Mouse (Mus musculus): ENCODE measurements around the gene Epgn. TPM values are rescaled to one million over a fixed set of nuclear protein-coding genes. Genes with fewer than 3 reads are reported as not detected.

Epgn gene
- total RNA-seq (2021): under 1 TPM; 0.45 to 0.51 TPM
- long read RNA-seq, experiment 1: 0 reads
- long read RNA-seq, experiment 2: 0 reads

DNA sequence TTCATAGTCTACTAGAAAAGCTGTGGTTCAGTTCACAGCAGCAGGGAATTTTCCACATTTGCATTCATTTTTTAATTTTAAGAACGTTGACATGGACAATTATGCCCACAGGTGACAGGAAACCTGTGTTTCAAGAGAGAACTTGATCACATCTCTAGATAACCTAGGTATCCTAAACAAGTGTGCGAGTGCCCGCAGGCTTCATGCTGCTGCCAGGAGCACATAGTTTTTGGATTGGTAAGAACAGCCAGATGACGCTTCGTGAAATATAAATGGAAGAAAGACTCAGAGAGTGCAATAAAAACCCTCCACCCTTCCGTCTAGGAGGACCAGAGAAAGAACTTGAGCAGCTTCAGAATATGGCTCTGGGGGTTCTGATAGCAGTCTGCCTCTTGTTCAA lies at the start of gene Epgn:
Gene Epgn (plus strand): TSS at position 301 of the 400 bp plus-strand sequence.
- no peak for DNase-seq
- intact Hi-C loops (cut with DNase I): no loop called here

DNA sequence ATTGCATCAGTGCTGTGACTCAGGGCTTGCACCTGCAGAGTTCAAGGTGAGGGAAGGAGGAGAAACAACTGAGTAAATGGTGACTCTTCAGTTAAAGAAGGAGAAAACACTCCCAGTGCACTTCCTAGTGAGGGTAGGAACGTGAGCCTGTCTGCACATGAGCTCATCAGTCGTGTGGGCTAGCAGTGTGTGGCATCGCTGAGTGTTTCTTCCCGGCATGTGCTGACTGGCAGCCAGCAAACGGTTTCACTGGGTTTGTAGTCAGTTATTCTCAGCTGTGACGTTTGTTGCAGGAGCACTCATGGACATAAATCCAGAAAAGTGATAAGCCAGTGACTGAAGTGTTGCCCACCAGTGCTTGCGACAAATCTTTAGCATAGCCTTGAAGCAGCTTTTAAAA lies 47.0 kb upstream of the Epgn start:
- intact Hi-C loops (cut with DNase I): no loop called here
- DNase-seq: no peak

DNA sequence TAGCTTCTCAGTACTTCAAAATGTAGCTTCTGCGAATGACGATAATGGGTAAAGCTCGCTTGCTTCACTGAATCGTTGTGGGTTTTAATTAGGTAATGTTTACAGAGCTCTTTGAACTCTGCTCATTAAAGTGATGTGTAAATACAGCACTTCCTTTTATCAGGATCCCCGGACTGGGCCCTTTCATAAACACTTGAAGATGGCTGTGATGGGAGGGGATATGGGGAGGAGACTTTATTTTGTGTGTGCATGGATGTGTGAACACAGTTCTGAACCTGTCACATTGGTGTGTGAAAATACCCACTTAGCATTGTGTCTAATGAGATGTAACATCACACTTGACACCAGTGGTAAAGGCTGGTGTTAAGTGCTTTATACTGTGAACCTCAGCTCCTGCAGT lies 39.7 kb upstream of the Epgn start:
- intact Hi-C loops (cut with DNase I): no loop called here
- no peak for DNase-seq

DNA sequence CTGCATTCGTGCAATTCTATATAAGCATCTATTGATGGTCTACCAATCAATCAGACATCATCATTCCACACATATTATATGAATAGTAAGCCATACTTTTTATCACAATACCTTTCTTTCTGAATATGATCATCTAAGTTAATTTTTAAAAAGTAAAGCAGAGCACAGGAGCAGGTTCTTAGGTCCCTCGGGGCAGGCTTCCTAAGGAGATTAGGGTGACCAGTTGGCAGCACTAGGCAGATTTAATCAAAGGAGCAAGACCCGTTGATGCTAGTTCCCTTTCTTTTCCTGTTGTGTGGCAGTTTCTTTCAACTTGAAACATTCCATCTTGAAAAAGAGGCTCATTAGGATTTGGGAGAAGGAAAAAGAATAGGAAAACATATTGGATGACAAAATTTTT lies 39.1 kb upstream of the Epgn start:
- no peak for DNase-seq
- intact Hi-C loops (cut with DNase I): no loop called here

DNA sequence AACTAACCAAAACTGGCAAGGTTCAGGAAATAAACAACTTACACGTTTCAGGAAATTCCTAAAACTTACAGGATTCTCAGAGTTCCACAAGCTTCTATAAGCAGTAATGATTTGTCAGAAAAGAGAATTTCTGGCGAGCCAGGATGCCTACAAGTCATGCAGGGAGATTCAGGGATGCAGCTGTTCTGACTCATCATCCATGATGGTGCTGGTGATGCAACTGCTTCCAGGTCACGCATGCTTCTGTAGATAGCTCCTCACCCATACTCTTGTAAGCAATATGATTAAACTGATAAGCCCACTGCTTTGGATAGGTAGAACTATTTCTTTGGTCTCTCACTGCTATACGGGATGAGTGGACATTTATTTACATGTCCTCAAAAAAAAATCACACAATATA lies 38.7 kb upstream of the Epgn start:
- intact Hi-C loops (cut with DNase I): no loop called here
- no peak for DNase-seq

DNA sequence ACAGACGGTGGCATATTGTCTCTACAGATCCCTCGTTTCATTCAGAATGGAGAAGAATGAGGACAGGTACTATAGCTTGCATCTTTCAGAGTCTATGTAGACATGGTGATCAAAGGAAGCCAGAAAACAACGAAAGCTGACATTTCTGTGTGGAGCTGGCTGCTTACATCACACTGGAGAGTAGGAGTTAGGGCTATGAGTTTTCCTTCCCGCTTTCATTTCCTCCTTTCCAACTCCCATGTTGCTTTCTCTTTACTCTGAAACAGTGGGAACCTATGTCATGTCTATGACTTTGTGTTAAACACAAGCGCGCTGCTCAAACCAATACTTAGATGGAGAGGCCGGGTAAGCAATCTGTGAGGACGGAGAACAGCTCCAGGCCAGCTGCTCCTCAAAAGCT lies 27.3 kb upstream of the Epgn start:
- intact Hi-C loops (cut with DNase I): no loop called here
- no peak for DNase-seq

DNA sequence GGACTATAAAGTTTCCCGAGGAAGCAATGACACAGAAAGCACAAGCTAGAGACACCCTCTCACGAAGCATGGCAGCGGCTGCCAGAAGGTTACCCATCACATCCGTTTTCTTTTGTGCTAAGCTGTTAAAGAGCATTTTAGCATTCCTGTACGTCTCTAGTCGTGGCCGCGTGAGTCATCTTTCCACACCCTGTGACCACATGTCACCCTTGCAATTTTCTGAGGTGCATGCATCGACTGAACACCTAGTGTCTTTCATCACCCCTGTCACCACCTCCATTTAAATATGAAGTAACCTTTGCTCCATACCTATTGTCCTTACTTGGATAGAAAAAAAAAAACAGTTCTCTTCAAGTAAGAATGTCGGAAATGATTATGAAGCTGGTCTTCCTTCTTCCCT lies 12.0 kb upstream of the Epgn start:
- DNase-seq: no peak
- intact Hi-C loops (cut with DNase I): no loop called here

DNA sequence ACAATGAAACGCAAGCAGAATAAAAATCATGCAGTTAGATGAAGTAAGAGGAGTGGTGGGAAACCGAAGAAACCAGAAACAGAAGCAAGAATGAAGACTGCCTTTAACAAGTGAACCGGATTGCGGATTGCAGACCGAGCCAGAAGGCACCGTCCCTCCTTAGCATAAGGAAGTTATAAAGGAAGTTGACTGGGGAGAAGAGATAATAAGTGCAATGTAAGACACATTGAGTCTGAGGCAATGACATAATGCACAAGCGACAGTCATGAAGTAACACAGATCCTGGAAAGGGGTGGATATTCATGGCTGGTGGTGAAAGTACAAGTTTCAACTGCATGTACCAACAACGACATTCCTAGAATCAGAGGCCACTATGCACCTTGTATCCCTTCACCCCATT lies 4.2 kb upstream of the Epgn start:
- DNase-seq: no peak
- intact Hi-C loops (cut with DNase I): no loop called here

DNA sequence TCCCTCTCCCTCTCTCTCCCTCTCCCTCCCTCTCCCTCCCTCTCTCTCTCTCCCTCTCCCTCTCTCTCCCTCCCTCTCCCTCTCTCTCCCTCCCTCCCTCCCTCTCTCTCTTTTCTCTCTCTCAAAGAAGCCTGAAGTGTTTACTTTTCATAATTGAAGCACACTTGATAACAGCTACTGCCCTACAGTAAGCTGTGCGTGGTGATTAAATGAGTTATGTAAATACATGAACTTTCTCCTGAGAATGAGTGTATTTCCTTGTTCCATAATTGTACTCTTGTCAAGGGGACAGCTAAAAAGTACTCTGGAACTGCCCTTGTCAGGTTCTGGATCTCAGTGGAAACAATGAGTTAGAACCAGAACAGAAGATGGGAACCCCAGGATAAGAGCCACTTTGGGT lies 576 bp downstream of the Epgn start:
- no peak for DNase-seq
- intact Hi-C loops (cut with DNase I): no loop called here

DNA sequence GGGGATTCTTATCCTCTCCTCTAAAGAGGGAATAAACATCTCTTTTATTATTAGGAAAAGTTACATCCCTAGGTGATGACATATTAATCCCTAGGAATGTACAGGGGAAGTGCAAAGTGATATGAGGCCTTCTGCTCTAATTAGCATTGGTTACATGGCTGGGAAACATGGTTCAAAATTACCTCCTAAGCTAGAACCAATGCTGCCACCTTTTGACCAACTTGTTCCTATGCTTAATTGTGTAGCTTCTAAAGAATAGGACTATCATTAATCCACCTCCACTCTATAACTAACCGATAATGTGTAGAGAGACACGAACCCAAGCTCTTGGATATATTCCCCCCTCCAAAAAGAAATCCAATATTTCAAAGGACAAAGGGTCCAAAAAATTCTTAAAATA lies 3.4 kb downstream of the Epgn start:
- intact Hi-C loops (cut with DNase I): no loop called here
- no peak for DNase-seq

DNA sequence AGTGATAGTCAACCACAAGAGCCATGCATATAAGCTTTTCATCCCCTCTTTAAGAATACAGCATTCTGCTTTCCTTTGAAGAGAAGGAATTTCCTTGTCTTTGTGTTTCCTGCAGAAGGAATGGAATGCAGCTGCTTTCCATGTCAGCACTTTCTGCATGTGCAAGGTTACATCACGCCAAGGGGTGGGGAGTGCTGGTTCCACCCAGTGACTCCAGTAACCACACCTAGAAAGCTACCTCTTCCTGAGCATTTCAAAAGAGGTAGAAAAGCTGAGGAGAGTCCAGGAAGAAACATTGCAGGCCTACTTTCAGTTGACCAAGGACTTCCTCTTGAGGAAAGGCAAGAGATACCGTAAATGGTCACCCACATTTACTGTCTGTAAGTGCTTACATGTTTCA lies 8.1 kb downstream of the Epgn start:
- DNase-seq: no peak
- intact Hi-C loops (cut with DNase I): no loop called here

DNA sequence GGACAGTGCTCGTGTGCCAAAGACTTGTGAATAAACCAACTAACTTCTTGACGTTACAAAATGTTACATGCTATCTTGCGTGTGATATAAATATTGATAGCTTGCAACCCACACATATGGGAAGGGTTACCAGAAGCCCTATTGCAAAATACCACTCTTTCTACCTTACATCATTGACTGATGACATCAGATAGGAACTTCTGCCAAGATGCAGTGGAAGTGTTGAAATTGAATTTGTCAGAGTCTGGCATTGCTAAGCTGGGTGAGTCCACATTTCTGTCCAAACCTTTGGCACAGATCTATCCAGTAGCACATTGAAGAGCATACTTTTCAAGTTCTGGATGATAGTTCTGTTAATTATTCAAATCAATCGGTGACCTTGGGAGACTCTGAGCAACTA lies 9.4 kb downstream of the Epgn start:
- peak in 1 of 2 experiments; percentile 7 for DNase-seq
- intact Hi-C loops (cut with DNase I): no loop called here

DNA sequence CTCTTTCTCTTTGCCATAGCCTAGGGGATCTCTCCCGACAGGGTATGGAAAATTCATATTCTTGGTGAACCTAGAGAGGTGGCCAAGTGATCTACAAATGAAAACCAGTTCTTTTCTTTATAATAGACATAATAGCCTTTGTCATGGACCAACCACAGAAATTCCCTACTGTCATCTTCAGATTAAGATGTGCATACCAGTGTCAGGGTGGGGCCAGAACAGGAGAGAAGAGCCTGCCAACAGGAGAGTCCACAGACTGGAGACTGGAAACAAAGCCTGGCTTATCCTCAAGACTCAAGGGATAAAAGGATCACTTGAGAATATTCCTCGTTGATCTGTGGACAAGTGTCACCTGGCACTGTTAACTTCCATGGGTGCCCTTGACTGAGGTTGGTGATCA lies 10.5 kb downstream of the Epgn start:
- intact Hi-C loops (cut with DNase I): no loop called here
- DNase-seq: no peak

DNA sequence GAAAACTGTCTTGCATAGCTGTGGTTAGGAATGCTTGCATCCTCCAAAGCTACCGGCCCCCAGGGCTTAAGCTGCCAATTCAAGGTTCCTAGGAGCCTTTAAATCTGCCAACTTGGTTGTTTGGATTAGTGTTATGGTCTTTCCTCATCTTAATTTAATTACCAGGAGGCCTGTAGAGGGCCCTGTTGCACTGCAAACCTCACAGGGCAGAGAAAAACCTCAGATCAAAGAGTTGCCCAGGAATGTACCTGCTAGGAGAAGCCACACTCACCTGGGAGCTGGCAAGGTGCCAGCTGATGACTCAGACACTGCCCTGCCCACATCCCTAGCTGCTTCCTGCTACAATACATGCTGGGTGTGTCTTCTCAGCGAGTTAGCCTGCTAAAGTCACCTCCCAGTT lies 11.3 kb downstream of the Epgn start:
- intact Hi-C loops (cut with DNase I): no loop called here
- peak; percentile 6 to 10 for DNase-seq

DNA sequence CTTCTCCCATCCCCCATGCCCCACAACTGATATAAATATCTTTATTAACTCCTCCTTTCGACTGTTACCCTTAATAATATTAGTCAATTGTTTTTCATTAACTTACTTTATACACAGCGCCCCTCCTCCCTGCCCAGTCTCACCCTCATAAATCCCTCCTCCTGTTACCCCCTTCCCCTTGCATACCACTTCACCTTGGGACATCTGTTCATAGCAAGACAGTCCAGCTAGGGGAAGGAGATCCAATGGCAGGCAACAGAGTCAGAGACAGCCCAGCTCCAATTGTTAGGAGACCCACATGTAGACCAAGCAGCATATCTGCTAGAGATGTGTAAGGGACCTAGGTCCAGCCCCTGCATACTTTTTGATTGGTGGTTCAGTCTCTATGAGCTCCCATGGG lies 11.7 kb downstream of the Epgn start:
- DNase-seq: no peak

DNA sequence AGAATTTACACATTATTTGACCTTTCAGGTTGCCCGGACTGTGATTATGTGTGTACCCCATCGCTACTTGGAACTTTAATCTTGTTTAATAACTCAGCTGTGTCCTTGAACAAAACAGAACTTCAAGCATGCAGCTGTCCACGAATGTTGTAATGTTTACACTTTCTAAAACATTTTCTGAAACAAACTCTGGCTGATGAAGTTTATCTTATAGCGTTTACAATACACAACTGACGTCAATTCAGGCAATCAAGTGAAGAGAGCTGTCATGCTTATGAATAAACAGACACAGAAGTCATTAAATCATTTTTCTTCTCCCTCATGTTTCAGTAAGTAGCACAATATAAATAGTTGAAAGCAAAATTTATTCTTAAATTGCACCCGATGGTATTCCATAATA lies 20.7 kb downstream of the Epgn start:
- intact Hi-C loops (cut with DNase I): no loop called here

More for the DNA sequence above, 11.7 kb downstream of the Epgn start:
- intact Hi-C loops (cut with DNase I): no loop called here

DNA sequence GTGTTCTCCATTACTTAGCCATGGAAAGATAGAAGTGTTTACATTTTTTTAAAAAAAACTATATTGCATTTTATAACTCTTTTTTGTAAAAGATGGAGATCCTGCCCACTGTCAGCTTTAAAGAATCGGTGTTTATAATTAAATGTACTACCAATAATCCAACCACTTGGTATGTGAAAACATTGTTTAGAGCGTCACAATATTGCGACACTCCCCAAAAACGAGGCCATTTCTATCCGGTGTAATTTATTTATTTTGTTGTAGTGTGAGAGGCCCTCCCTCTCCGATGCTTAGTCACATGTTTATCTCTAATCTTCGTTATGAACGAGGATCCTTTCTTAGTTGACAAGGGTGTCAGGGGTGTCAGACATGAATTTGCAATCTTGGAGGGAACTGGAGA lies 21.1 kb downstream of the Epgn start:
- no peak for DNase-seq
- intact Hi-C loops (cut with DNase I): no loop called here

More for the DNA sequence above, 20.7 kb downstream of the Epgn start:
- DNase-seq: no peak

DNA sequence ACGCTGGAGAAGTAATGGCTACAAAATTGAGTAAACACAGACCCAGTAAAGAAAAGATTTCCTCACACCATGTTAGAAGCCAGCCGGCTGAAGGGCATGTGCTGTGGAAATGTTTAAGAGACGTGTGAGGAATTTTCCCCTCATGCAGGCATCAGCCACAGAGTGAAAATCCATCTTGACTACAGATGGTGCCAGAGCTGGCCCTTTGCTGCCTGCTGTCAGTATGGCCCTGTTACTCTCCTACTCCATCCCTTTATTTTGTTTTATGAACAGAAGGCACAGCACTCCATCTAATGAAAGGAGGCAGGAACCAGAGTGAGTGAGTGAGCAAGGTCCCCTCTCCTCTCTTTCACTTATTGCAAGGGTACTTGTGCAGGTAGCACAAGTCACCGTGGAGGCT lies 45.1 kb downstream of the Epgn start:
- DNase-seq: no peak
- intact Hi-C loops (cut with DNase I): no loop called here

DNA sequence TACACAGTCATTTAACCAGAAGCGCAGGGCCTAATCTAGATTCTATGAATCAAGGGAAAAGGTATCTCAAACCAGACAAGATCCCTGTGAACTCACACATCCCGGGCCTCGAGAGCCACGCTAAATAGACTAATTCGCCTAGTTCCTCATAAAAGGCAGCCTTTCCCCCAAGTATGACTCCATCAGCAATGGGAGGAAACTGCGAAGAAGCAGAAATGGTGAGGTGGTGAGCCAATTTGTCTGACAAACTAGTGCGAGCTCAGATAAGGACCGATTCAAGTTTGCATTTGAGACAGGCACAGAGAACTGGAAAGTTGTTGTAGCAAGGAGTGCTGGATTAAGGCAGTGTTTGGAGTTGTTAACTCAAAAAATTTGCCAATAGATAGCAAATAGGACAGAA lies 46.4 kb downstream of the Epgn start:
- no peak for DNase-seq
- intact Hi-C loops (cut with DNase I): no loop called here

DNA sequence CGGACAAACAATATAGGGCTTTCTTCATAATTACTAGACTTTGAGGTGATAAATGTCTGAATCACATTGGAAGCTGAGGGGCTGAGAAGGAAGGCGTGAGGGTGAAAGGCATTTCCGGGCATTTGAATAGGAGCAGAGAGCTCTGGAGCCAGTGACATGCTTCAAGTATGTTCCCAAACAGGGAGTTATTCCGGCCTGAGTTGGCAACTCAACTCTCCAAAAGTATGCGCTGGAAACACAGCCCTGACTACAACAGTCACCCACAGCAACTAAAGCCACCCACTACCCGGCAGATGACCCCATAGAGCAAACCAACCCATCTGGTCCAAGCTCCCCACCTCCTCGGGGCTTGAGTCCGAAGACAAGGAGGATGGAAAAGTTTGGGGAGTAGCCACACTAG lies 46.8 kb downstream of the Epgn start:
- intact Hi-C loops (cut with DNase I): no loop called here
- peak in 1 of 2 experiments; percentile 11 for DNase-seq

DNA sequence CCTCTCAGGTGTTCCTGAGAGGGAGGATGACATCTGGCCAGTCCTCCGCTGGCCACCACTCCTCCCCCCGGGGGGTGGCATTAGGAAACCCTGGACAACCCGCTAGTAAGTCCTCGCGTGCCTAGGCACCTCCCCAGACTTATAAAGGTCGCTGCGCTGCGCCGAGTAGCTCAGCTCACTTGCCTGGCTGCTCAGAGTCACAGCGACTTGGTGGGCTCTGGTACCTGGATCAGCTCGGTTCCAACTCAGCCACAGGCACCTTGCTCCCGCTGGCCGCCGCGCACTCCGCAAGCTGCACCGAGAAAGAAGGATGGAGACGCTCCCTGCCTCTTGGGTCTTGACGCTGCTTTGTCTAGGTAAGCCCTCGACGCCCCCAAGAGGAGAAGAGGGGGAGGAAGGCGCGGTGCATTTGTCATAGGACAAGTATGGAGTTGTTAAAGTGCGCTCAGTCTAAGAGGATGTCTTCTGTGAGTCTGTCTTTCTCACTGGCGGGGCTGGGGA lies 47.2 kb downstream of the Epgn start, which contains the start of gene Ereg:
Gene Ereg (plus strand): TSS at position 173 of the 501 bp plus-strand sequence.
- intact Hi-C loops (cut with DNase I): no loop called here
- peak; percentile 2 to 4 for DNase-seq

DNA sequence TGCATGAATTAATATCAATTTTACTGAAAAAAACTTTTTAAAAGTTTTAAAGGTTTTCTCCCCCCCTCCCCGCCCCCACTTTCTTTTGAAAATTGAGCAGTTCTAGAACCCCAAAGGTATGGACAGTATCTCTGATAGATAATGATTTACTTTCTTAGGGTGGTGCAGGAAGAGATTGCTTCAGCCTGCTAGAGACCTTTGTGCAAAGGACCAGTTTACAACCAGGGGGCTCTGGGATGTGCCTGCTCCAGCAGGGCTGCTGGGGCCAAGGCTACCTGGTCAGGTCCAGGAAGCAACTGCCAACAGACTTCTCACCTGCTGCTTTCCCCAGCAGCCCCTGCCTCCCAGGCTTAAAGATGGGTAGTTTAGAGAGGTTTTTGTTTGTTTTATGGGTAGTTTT lies 47.8 kb downstream of the Epgn start:
- no peak for DNase-seq
- intact Hi-C loops (cut with DNase I): no loop called here

DNA sequence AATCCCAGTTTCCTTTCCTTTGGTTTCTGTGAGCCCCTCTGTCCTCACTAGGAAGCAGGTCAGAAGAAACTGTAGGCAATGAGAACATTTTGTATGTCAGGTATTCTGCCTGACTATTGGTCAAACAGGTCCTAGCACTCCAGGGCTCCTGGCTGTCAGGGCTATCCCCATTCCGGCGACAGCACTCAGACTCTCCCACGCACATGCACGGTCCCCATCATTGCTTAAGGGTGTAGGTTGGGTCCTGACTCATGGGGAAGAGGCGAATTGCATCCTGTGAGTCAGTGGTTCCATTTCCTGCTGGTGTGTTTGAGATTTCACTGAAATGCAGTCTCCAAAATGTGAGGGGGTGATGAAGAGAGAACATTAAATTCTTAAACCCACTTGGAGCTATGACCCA lies 55.8 kb downstream of the Epgn start:
- no peak for DNase-seq
- intact Hi-C loops (cut with DNase I): loop anchor here (10.0 kb wide), 3 partner anchors 112 to 222 kb away; no protein-coding TSS in a partner anchor
